Mouse (Mus musculus) lung, embryonic 14.5 days (tissue): ENCODE measurements at regions not wholly inside any gene's neighbourhood (a gene's known extent, or its start where the extent isn't known, plus 50 kb on each side); places are given as distances from the start of the nearest gene placed in this dataset.

ENCODE experiments used
- ATAC-seq: fragments of 200-750 bp; cut with Nextera tagmentation; 2 replicates; pipeline ENCODE4 v1.8.0; 2017; ENCODE audit warnings: mild to moderate bottlenecking, moderate TSS enrichment, moderate library complexity; ENCODE audit not compliant: insufficient read depth
- DNase-seq: peaks from one replicate; pipeline ENCODE4 v3.0.0-alpha.2; 2015
- H3K27ac ChIP-seq: fragments of 300-500 bp; sonication (generic); 2 replicates; pipeline ENCODE4 v1.5.1; 2014; ENCODE audit warnings: low read depth, mild to moderate bottlenecking, moderate library complexity
- H3K27me3 ChIP-seq: fragments of 300-500 bp; sonication (generic); 2 replicates; pipeline ENCODE4 v1.6.1; 2014; ENCODE audit warnings: low read length, control low read depth; ENCODE audit not compliant: insufficient read depth
- H3K36me3 ChIP-seq: fragments of 300-500 bp; sonication (generic); 2 replicates; pipeline ENCODE4 v1.6.1; 2014; ENCODE audit warnings: control low read depth; ENCODE audit not compliant: insufficient read depth
- H3K4me1 ChIP-seq: fragments of 300-500 bp; sonication (generic); 2 replicates; pipeline ENCODE4 v1.6.1; 2014; ENCODE audit warnings: antibody characterized with exemption, control low read depth; ENCODE audit not compliant: insufficient read depth
- H3K4me2 ChIP-seq: fragments of 300-500 bp; sonication (generic); 2 replicates; pipeline ENCODE4 v1.6.1; 2014; ENCODE audit warnings: mild to moderate bottlenecking
- H3K4me3 ChIP-seq: fragments of 300-500 bp; sonication (generic); 2 replicates; pipeline ENCODE4 v1.5.1; 2014; ENCODE audit warnings: low read depth, low read length
- H3K9ac ChIP-seq: fragments of 300-500 bp; sonication (generic); 2 replicates; pipeline ENCODE4 v1.6.1; 2014
- H3K9me3 ChIP-seq: fragments of 300-500 bp; sonication (generic); 2 replicates; pipeline ENCODE4 v1.6.1; 2016; ENCODE audit warnings: low read depth, low read length, control low read depth
- CTCF ChIP-seq: IDR thresholded peaks from 2 replicates; pipeline ENCODE4 v1.5.1; 2016; ENCODE audit warnings: antibody characterized with exemption, low read depth
- WGBS: fragments of 180-500 bp; shearing (Covaris S2); extraction: QIAGEN DNeasy Blood & Tissue Kit; methylation state at CpG from one replicate; pipeline ENCODE4 v1.1.7; 2014; 5-methylcytosine and 5-hydroxymethylcytosine counted together

- no peak for DNase-seq
- Histone ChIP-seq H3K27ac (no peak overlapping the region), H3K4me3 (no peak overlapping the region), H3K4me1 (no peaks in the 10 kb centered on the region), H3K27me3 (no peaks in the 10 kb centered on the region), H3K9me3 (no peaks in the 10 kb centered on the region), H3K36me3 (no peaks in the 10 kb centered on the region), H3K4me2 (no peak overlapping the region), H3K9ac (no peak overlapping the region)
- no peak for ATAC-seq
- no peak for TF ChIP-seq CTCF
- 90% methylated on average over 4 of the region's 4 CpGs for WGBS
Observed at GRCm38 (mm10) chr12:27663126-27663525, 320.8 kb upstream of the Sox11 start.

- Histone ChIP-seq H3K27ac (no peak overlapping the region), H3K9me3 (no peaks in the 10 kb centered on the region), H3K9ac (no peak overlapping the region), H3K36me3 (no peaks in the 10 kb centered on the region), H3K4me2 (no peak overlapping the region), H3K4me1 (no peaks in the 10 kb centered on the region), H3K27me3 (no peaks in the 10 kb centered on the region), H3K4me3 (no peak overlapping the region)
- ATAC-seq (no peak), DNase-seq (no peak)
- no peak for TF ChIP-seq CTCF
- 79% methylated on average over 5 of the region's 5 CpGs for WGBS
Observed at GRCm38 (mm10) chr12:27662723-27663122, 320.3 kb upstream of the Sox11 start.

DNA sequence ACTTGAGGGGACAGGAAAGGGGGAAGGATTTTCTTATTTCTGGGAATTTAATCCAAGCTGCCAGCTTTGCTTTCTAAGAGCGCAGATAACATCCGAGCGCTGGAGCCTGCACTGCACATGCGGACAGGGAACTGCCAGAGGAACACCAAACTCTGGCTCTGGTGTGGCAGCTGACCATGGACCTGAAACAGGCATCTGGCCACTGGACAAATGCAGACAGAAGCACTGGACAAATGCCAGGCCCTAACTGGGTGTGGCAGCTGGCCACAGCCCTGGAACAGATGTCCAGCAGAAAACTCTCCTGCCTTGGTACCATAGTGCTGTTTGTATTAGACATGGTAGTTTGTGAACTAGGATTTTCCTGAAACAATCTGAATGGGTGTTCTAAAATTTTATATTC lies 315.2 kb upstream of the Sox11 start:
- no peak for ATAC-seq
- DNase-seq, result peak; percentile 27
- WGBS, result 73% methylated on average over 4 of the region's 4 CpGs
- H3K9me3 ChIP-seq, result no peaks in the 10 kb centered on the region
- no peaks in the 10 kb centered on the region for H3K4me1 ChIP-seq
- no peak for TF ChIP-seq CTCF
- H3K27ac ChIP-seq, result no peak overlapping the region
- H3K36me3 ChIP-seq, result no peaks in the 10 kb centered on the region
- H3K27me3 ChIP-seq, result no peaks in the 10 kb centered on the region
- H3K4me3 ChIP-seq, result no peak overlapping the region
- H3K4me2 ChIP-seq, result no peak overlapping the region
- H3K9ac ChIP-seq, result no peak overlapping the region

DNA sequence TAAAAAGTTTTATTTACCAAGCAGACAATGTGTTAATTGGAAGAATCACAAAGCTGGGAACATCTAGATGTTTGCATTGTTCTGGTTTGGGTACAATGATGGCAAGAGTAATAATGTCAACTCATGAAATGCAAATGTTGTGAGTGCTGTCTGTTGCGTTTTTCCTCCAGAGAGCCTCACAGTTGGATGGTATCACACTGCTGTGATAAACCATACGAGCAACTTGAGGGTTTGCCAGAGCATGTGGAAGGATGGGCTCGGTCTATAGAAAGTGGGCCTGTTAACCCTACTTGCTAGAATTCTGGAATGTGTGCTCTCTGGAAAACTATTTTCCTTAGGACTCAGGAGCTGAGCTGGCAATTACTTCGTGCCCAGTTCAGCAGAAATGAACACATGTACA lies 311.2 kb upstream of the Sox11 start:
- H3K27ac ChIP-seq, result no peak overlapping the region
- 65% methylated on average over 4 of the region's 4 CpGs for WGBS
- H3K9me3 ChIP-seq, result no peaks in the 10 kb centered on the region
- no peak for TF ChIP-seq CTCF
- H3K27me3 ChIP-seq, result no peaks in the 10 kb centered on the region
- no peak overlapping the region for H3K4me2 ChIP-seq
- H3K36me3 ChIP-seq, result no peaks in the 10 kb centered on the region
- H3K9ac ChIP-seq, result no peak overlapping the region
- ATAC-seq (no peak), DNase-seq (no peak)
- H3K4me3 ChIP-seq, result no peak overlapping the region
- no peaks in the 10 kb centered on the region for H3K4me1 ChIP-seq

GRCm38 (mm10) chr12:27648602-27649001 lies 306.2 kb upstream of the Sox11 start:
- WGBS, result 84% methylated on average over 4 of the region's 4 CpGs
- no peak overlapping the region for H3K4me2 ChIP-seq
- H3K9ac ChIP-seq, result no peak overlapping the region
- no peak for ATAC-seq
- no peak for DNase-seq
- no peak for TF ChIP-seq CTCF
- H3K4me3 ChIP-seq, result no peak overlapping the region
- H3K9me3 ChIP-seq, result no peaks in the 10 kb centered on the region
- no peaks in the 10 kb centered on the region for H3K36me3 ChIP-seq
- H3K27me3 ChIP-seq, result no peaks in the 10 kb centered on the region
- no peak overlapping the region for H3K27ac ChIP-seq
- H3K4me1 ChIP-seq, result peaks cover 10% of the 10 kb centered on the region; the same call in 1 of the 2 replicates

- Histone ChIP-seq H3K4me2 (no peak overlapping the region), H3K27ac (no peak overlapping the region), H3K36me3 (no peaks in the 10 kb centered on the region), H3K9me3 (no peaks in the 10 kb centered on the region), H3K9ac (no peak overlapping the region), H3K4me3 (no peak overlapping the region), H3K4me1 (peaks cover 10% of the 10 kb centered on the region; the same call in 1 of the 2 replicates), H3K27me3 (no peaks in the 10 kb centered on the region)
- no peak for TF ChIP-seq CTCF
- DNase-seq (peak; percentile 60), ATAC-seq (no peak)
- WGBS, result 54% methylated on average over 11 of the region's 11 CpGs
Observed at GRCm38 (mm10) chr12:27646497-27647307, 304.3 kb upstream of the Sox11 start.

- Histone ChIP-seq H3K9ac (no peak overlapping the region), H3K27ac (no peak overlapping the region), H3K36me3 (no peaks in the 10 kb centered on the region), H3K4me3 (no peak overlapping the region), H3K27me3 (no peaks in the 10 kb centered on the region), H3K4me1 (no peaks in the 10 kb centered on the region), H3K4me2 (no peak overlapping the region), H3K9me3 (no peaks in the 10 kb centered on the region)
- WGBS, result 70% methylated on average over 5 of the region's 5 CpGs
- no peak for ATAC-seq
- TF ChIP-seq CTCF, result no peak
- no peak for DNase-seq
Observed at GRCm38 (mm10) chr12:27619616-27620015, 277.2 kb upstream of the Sox11 start.
